Mouse (Mus musculus) kidney, adult 2 months (tissue): ENCODE data around the gene Sox21.

Experiments used
- CTCF ChIP-seq: fragments of 200-500 bp; conservative IDR thresholded peaks from 2 replicates; pipeline ENCODE4 v1.5.1; 2011; ENCODE audit warnings: low read depth, mild to moderate bottlenecking, control low read depth, low read length, moderate library complexity, mixed read lengths; ENCODE audit not compliant: insufficient read depth, insufficient read length
- POLR2A ChIP-seq: fragments of 200-500 bp; IDR thresholded peaks from one replicate; pipeline ENCODE4 v1.6.1; 2011; ENCODE audit warnings: low read depth, low read length, control low read depth

DNA sequence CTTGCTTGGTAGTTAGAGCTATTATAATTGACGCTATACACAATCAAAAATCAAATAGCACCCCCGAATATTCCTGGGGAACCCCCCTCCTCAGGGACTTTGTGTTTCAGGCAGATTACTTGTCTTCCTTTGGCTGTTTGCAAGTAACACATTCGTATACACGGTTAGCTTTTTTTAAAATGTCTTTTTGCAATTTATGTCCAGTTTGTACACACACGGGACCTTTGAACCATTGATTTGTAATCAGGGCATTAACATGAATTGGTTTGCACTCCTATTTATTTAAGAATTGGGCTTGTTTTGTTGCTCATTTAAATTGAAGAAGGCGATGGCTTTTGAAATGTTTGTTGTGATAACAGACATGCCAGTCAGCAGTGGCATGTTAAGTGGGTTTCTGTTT, 956 bp upstream of the Sox21 start:
- no peak for TF ChIP-seq POLR2A
- TF ChIP-seq CTCF = no peak
